Mouse (Mus musculus): ENCODE measurements around the gene Rin1. TPM values are rescaled to one million over a fixed set of nuclear protein-coding genes. Genes with fewer than 3 reads are reported as not detected.

The Rin1 gene
- polyA plus RNA-seq, 1 experiment from 2014 or later, result 2.5 TPM

GRCm38 (mm10) chr19:5060365-5061330 is 10.4 kb downstream of the Rin1 start:
- H3K9me3 ChIP-seq, result no peaks in the 10 kb centered on the region
- no peaks in the 10 kb centered on the region for H3K36me3 ChIP-seq
- H3K9ac ChIP-seq, result no peak overlapping the region; the same call in 1 of the 2 replicates
- no peak overlapping the region for H3K4me3 ChIP-seq
- H3K27me3 ChIP-seq (replicated peaks), result 0 out of 2 replicates have a peak, but pooled peaks cover 9% of the 10 kb centered on the region
- WGBS, result 42% methylated on average over 5 of the region's 5 CpGs
- H3K27ac ChIP-seq, result no peak overlapping the region
- ATAC-seq (ENCODE audit: low FRiP score, low read depth), result no peak
- peaks cover 34% of the 10 kb centered on the region for H3K4me1 ChIP-seq
- H3K4me2 ChIP-seq (replicated peaks), result 0 out of 2 replicates have a peak overlapping the region, but pooled peaks have one; percentile 1

DNA sequence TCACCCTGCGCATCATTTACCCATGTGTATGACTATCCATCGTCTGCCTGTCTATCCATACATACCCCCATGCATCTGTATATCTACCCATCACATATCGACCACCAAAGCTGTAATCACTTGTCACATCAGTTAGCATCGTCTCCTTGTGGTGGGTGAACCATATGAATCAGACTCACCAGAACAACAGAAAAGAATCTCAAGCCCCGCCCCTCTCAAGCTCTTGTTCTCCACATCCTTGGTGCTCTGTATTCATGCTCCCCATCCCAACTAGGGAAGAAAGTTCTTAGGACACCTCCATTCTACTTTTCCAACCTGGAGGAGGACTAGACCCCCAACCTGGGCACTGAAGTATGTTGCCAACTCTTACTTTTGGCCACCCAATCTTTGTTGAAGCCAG is 11.8 kb downstream of the Rin1 start:
- 90% methylated on average over 5 of the region's 5 CpGs for WGBS
- no peak overlapping the region for H3K4me3 ChIP-seq
- no peak for ATAC-seq (ENCODE audit: low FRiP score, low read depth)

DNA sequence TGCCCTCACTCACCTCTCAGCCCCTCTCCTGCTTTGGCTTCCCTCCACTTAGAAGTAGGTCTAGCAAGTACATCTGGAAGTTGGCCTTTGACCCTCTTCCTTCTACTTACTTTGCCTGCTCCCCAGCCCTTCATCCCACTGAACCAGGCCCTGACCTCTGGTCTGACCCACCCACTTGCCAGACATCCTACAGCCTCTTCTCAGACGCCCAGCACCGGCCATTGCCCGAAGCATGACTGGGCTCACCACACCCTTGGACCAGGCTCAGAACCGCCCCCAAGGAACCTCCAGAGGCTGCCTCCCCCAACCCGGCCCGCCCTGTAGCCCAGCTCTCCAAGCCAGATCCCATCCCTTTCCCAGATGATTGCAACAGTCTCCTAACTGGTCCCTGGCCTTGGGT is 12.2 kb downstream of the Rin1 start:
- Histone ChIP-seq H3K27ac (no peak overlapping the region), H3K9me3 (no peaks in the 10 kb centered on the region), H3K9ac (no peak overlapping the region), H3K27me3 (replicated peaks) (peaks cover 16% of the 10 kb centered on the region), H3K4me1 (peaks cover 35% of the 10 kb centered on the region), H3K4me2 (replicated peaks) (no peak overlapping the region), H3K36me3 (no peaks in the 10 kb centered on the region), H3K4me3 (no peak overlapping the region)
- no peak for ATAC-seq (ENCODE audit: low FRiP score, low read depth)
- 74% methylated on average over 6 of the region's 6 CpGs for whole genome bisulfite sequencing

More for the DNA sequence above, 11.8 kb downstream of the Rin1 start:
- peaks cover 31% of the 10 kb centered on the region for H3K4me1 ChIP-seq
- H3K27ac ChIP-seq, result no peak overlapping the region
- H3K9ac ChIP-seq, result no peak overlapping the region
- no peaks in the 10 kb centered on the region for H3K9me3 ChIP-seq
- no peak overlapping the region for H3K4me2 ChIP-seq (replicated peaks)
- peaks cover 12% of the 10 kb centered on the region for H3K27me3 ChIP-seq (replicated peaks)
- H3K36me3 ChIP-seq, result no peaks in the 10 kb centered on the region

GRCm38 (mm10) chr19:5065104-5065503 is 14.8 kb downstream of the Rin1 start:
- Histone ChIP-seq H3K4me2 (replicated peaks) (no peak overlapping the region), H3K4me3 (no peak overlapping the region), H3K9ac (0 out of 2 replicates have a peak overlapping the region, but pooled peaks have one; percentile 3), H3K4me1 (peaks cover 49% of the 10 kb centered on the region), H3K36me3 (no peaks in the 10 kb centered on the region), H3K27ac (no peak overlapping the region), H3K27me3 (replicated peaks) (peaks cover 42% of the 10 kb centered on the region), H3K9me3 (no peaks in the 10 kb centered on the region)
- 69% methylated on average over 7 of the region's 7 CpGs for WGBS
- no peak for ATAC-seq (ENCODE audit: low FRiP score, low read depth)

GRCm38 (mm10) chr19:5067040-5067799 is 16.9 kb downstream of the Rin1 start:
- WGBS, result 9% methylated on average over 15 of the region's 15 CpGs
- ATAC-seq (ENCODE audit: low FRiP score, low read depth), result no peak
- peak overlapping the region; percentile 45 for H3K4me3 ChIP-seq
- peaks cover 52% of the 10 kb centered on the region for H3K4me1 ChIP-seq
- H3K27me3 ChIP-seq (replicated peaks), result peaks cover 48% of the 10 kb centered on the region
- peak overlapping the region; percentile 86 for H3K4me2 ChIP-seq (replicated peaks)
- H3K27ac ChIP-seq, result no peak overlapping the region
- peak overlapping the region; percentile 77 for H3K9ac ChIP-seq
- H3K36me3 ChIP-seq, result no peaks in the 10 kb centered on the region
- H3K9me3 ChIP-seq, result no peaks in the 10 kb centered on the region

DNA sequence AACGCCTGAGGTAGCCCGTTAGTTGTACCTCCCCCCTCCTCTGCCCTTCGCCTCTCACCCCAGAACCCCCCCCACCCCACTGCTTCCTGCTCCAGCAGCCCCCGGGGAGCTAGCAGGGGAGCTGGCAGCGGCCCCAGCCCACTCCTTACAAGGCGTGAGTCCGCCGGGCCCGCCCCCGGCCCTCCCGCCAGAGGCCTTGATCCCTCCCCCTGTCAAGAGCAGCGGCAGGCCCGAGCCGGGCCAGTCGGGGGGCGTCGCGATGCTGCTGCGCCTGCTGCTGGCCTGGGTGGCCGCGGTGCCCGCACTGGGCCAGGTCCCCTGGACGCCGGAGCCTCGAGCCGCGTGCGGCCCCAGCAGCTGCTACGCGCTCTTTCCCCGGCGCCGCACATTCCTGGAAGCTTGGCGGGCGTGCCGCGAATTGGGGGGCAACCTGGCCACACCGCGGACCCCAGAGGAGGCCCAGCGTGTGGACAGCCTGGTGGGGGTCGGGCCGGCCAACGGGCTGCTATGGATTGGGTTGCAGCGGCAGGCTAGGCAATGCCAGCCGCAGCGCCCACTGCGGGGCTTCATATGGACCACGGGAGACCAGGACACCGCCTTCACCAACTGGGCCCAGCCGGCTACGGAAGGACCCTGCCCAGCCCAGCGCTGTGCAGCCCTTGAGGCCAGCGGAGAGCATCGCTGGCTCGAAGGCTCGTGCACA is 17.7 kb downstream of the Rin1 start, which contains the start of gene Cd248:
Gene Cd248 (plus strand): TSS at position 212 of the 703 bp plus-strand sequence.
- Histone ChIP-seq H3K9ac (peak within 1 kb of the TSS; percentile 77), H3K4me3 (peak within 1 kb of the TSS; percentile 45), H3K27ac (no peak within 1 kb of the TSS), H3K9me3 (no peaks in the 10 kb centered on the region), H3K4me2 (replicated peaks) (peak within 1 kb of the TSS; percentile 86), H3K4me1 (peaks cover 57% of the 10 kb centered on the region), H3K36me3 (no peaks in the 10 kb centered on the region), H3K27me3 (replicated peaks) (peaks cover 48% of the 10 kb centered on the region)
- WGBS, result under 1% methylated on average over 55 of the region's 56 CpGs
- no peak for ATAC-seq (ENCODE audit: low FRiP score, low read depth)

GRCm38 (mm10) chr19:5068570-5069234 is 18.4 kb downstream of the Rin1 start:
- Histone ChIP-seq H3K27me3 (replicated peaks) (peaks cover 49% of the 10 kb centered on the region), H3K36me3 (no peaks in the 10 kb centered on the region), H3K4me2 (replicated peaks) (peak overlapping the region; percentile 86), H3K27ac (no peak overlapping the region), H3K4me1 (peaks cover 57% of the 10 kb centered on the region), H3K4me3 (peak overlapping the region; percentile 45), H3K9ac (peak overlapping the region; percentile 77), H3K9me3 (no peaks in the 10 kb centered on the region)
- WGBS, result 35% methylated on average over 21 of the region's 21 CpGs
- no peak for ATAC-seq (ENCODE audit: low FRiP score, low read depth)

- ATAC-seq (ENCODE audit: low FRiP score, low read depth), result no peak
- no peak overlapping the region for H3K27ac ChIP-seq
- no peak overlapping the region for H3K4me3 ChIP-seq
- H3K4me2 ChIP-seq (replicated peaks), result peak overlapping the region; percentile 86
- 87% methylated on average over 5 of the region's 5 CpGs for WGBS
- no peaks in the 10 kb centered on the region for H3K9me3 ChIP-seq
- peaks cover 57% of the 10 kb centered on the region for H3K4me1 ChIP-seq
- no peak overlapping the region for H3K9ac ChIP-seq
- H3K36me3 ChIP-seq, result no peaks in the 10 kb centered on the region
- H3K27me3 ChIP-seq (replicated peaks), result peaks cover 55% of the 10 kb centered on the region
Measured at GRCm38 (mm10) chr19:5069486-5069885, 19.2 kb downstream of the Rin1 start.

DNA sequence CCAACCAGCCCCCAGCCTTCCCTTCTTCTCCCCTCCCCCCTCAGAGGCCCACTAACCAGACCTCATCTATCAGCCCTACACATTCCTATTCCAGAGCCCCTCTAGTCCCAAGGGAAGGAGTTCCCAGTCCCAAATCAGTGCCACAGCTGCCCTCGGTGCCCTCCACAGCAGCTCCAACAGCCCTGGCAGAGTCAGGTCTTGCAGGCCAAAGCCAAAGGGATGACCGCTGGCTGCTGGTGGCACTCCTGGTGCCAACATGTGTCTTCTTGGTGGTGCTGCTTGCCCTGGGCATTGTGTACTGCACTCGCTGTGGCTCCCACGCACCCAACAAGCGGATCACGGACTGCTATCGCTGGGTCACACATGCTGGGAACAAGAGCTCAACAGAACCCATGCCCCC is 19.7 kb downstream of the Rin1 start:
- H3K27me3 ChIP-seq (replicated peaks), result peaks cover 57% of the 10 kb centered on the region
- 0 out of 2 replicates have a peak overlapping the region, but pooled peaks have one; percentile 13 for H3K9ac ChIP-seq
- no peaks in the 10 kb centered on the region for H3K36me3 ChIP-seq
- peaks cover 55% of the 10 kb centered on the region for H3K4me1 ChIP-seq
- 81% methylated on average over 7 of the region's 7 CpGs for WGBS
- no peak for ATAC-seq (ENCODE audit: low FRiP score, low read depth)
- H3K4me2 ChIP-seq (replicated peaks), result peak overlapping the region; percentile 86
- H3K9me3 ChIP-seq, result no peaks in the 10 kb centered on the region
- H3K27ac ChIP-seq, result no peak overlapping the region
- peak overlapping the region; percentile 9; the same call in 1 of the 2 replicates for H3K4me3 ChIP-seq

DNA sequence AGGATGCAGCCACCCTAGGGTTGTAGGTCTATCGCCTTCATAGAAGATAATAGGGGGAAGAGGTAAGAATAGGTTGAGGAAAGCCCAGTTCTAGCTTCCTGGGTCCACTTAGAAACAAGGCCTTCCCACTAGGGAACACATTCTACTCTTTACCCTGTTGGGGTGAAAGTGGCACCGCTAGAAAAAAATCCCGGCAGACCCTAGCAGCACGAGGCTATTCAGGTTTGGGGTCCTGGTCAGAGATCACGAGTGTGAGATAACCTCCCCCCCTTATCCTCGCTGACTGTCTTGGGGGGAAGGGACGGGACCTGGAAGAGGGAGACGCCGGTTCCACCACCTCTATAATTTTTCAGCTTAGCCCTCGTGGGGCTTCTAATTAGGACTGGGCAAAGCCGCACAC is 20.8 kb downstream of the Rin1 start:
- 10% methylated on average over 11 of the region's 11 CpGs for WGBS
- Histone ChIP-seq H3K4me1 (peaks cover 50% of the 10 kb centered on the region), H3K27ac (peak overlapping the region; percentile 39; the same call in 1 of the 2 replicates), H3K9ac (0 out of 2 replicates have a peak overlapping the region, but pooled peaks have one; percentile 41), H3K9me3 (no peaks in the 10 kb centered on the region), H3K4me3 (peak overlapping the region; percentile 35), H3K36me3 (no peaks in the 10 kb centered on the region), H3K4me2 (replicated peaks) (peak overlapping the region; percentile 86), H3K27me3 (replicated peaks) (peaks cover 52% of the 10 kb centered on the region)
- ATAC-seq (ENCODE audit: low FRiP score, low read depth), result no peak

All from neural tube, embryonic 12.5 days (tissue).